Comparison of ENCODE assay signal across 27 mouse cellular contexts in the genomic region with DNA sequence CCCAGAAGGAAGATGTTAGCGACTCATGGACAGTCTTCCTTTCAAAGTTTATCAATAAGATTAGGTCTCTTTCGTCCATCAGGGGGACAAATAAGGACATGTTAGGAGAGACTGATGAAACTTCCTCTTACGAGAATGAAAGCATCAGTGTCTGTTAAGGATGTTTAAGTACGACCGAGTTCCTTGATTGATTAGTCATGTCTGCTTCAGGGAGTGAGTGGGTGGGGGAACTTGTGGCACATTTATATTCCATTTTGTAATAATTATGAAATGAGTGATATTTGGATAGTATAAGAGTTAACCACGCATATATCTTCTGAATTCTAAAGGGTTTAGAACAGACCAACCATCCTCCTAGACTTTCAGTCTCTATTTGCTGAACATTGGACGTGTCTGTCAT. TPM values are rescaled to one million over a fixed set of nuclear protein-coding genes. Genes with fewer than 3 reads are reported as not detected.
DNase-seq lines count a peak whose midpoint lies in the region; ATAC-seq and TF ChIP-seq lines count a peak whose summit lies in the region.
"Had no signal": no experiment of that assay in that cellular context is flagged by ENCODE, and none has a peak within 500 bp of the region (broad histone marks: within the 10 kb centered on the region; RNA-seq: fewer than 3 reads in every experiment).

No protein-coding gene starts in this region.

- peak; percentile 43 for ATAC-seq in megakaryocyte, adult 5-6 weeks (ENCODE audit: poor library complexity, severe bottlenecking)
- ATAC-seq: forebrain, embryonic 16.5 days; midbrain, embryonic 13.5 days had no signal

- H3K27ac ChIP-seq in embryonic fibroblast, embryonic 13.5 days (ENCODE audit: insufficient read depth, low read length) = peak overlapping the region; percentile 93
- H3K27ac ChIP-seq: forebrain, embryonic 10.5 days; heart, embryonic 15.5 days; hindbrain, embryonic 12.5 days; layer of hippocampus, adult 2 months; left cerebral cortex, adult 2 months; limb, embryonic 12.5 days; liver, embryonic 15.5 days; midbrain, embryonic 13.5 days; neural tube, embryonic 12.5 days had no signal

- no peak for TF ChIP-seq CTCF in embryonic fibroblast, embryonic 13.5 days (IDR thresholded peaks at IDR 0.05; ENCODE audit: borderline replicate concordance, insufficient read depth, low read length)

- peak; percentile 23 for DNase-seq in 3T3-L1 (ENCODE audit: low read depth, low spot score)
- peak; percentile 77 for DNase-seq in CD4-positive, CD25-positive, alpha-beta regulatory T cell, adult 2 months (ENCODE audit: low read depth, low spot score)
- DNase-seq in spleen, postnatal 4 days (ENCODE audit: low spot score in 2 of 2) = no peak
- no peak for DNase-seq in gastrocnemius, adult 18-20 months (ENCODE audit: low spot score)
- DNase-seq in natural killer cell, adult 2 months (ENCODE audit: low spot score in 2 of 2) = no peak
- DNase-seq in embryo, embryonic 10.5 days (ENCODE audit: low spot score) = no peak
- DNase-seq: adrenal gland, adult 8-10 months; cerebellum, adult 2 months; cerebellum, postnatal 14 days; gastrocnemius, postnatal 10 days; kidney, adult 11 months; kidney, postnatal 36 days; lung, embryonic 14.5 days; lung, postnatal 14 days; thymus, postnatal 14 days had no signal

- no peak overlapping the region for H3K4me3 ChIP-seq in embryonic fibroblast, embryonic 13.5 days (ENCODE audit: insufficient read depth, low read length)
- H3K4me3 ChIP-seq: forebrain, embryonic 10.5 days; heart, embryonic 15.5 days; hindbrain, embryonic 12.5 days; layer of hippocampus, adult 2 months; left cerebral cortex, adult 2 months; limb, embryonic 12.5 days; liver, embryonic 15.5 days; midbrain, embryonic 13.5 days; neural tube, embryonic 12.5 days had no signal

- no peaks in the 10 kb centered on the region for H3K4me1 ChIP-seq in embryonic fibroblast, embryonic 13.5 days (ENCODE audit: control insufficient read depth, insufficient read depth, low read length)
- H3K4me1 ChIP-seq: hindbrain, embryonic 12.5 days; limb, embryonic 12.5 days; liver, embryonic 15.5 days; midbrain, embryonic 13.5 days; neural tube, embryonic 12.5 days had no signal

- no peak for TF ChIP-seq POLR2A in embryonic fibroblast, embryonic 13.5 days (IDR thresholded peaks at IDR 0.05; ENCODE audit: low read depth, low read length)

RNA-seq across cellular contexts. Expression of a gene that starts 22.5 kb away (rescaled TPM):
- 80.2 and 101 TPM in 2 replicates for polyA plus RNA-seq in embryonic fibroblast, embryonic 13.5 days (2011; ENCODE audit: insufficient read length, low read depth, missing spikeins)
- total RNA-seq in megakaryocyte, adult 5-6 weeks (2015) = 28.5 and 29.3 TPM in 2 replicates
- total RNA-seq in megakaryocyte, adult 5-6 weeks (2017) = 14.4 and 14.5 TPM in 2 replicates
- total RNA-seq in gastrocnemius, adult 18-20 months (2021) = 10 to 100 TPM; 16.6 to 33.9 TPM

Comparison
In these comparisons a context has a peak if more than half of its experiments do, and no peak if none do; other contexts are left out.
1. DNase-seq: peak in 3T3-L1 (single experiment) and CD4-positive, CD25-positive, alpha-beta regulatory T cell, adult 2 months (single experiment); none in spleen, postnatal 4 days (0 of 2), gastrocnemius, adult 18-20 months (single experiment), natural killer cell, adult 2 months (0 of 2) and embryo, embryonic 10.5 days (single experiment).